Mouse (Mus musculus) WW6 (cell line): ENCODE measurements around the gene Olfr818.
"Not testable (repeated sequence)": the region's sequence is repeated elsewhere in the genome, so short reads cannot be mapped to it uniquely, and the experiment has no call there.

Experiments
- DNase-seq: peaks from one replicate; pipeline ENCODE4 v3.0.0-alpha.2; 2013; ENCODE audit warnings: low read depth, low spot score

Olfr818 gene

GRCm38 (mm10) chr10:129949000-129949399, at the start of gene Olfr818:
Gene Olfr818, minus strand, starts transcription at chr10:129949100.
- no peak for DNase-seq

- not testable (repeated sequence) for DNase-seq
These were observed 36.1 kb upstream of the Olfr818 start, which contains the start of gene Gm10310 for GRCm38 (mm10) chr10:129984962-129985361. Gene Gm10310, minus strand, starts transcription at chr10:129985062.

- not testable (repeated sequence) for DNase-seq
These were observed 33.0 kb upstream of the Olfr818 start for GRCm38 (mm10) chr10:129981867-129982266.

- DNase-seq, result not testable (repeated sequence)
These were observed 27.1 kb upstream of the Olfr818 start, which contains the start of gene Olfr247 for GRCm38 (mm10) chr10:129976040-129976439. Gene Olfr247, minus strand, starts transcription at chr10:129976140.

GRCm38 (mm10) chr10:129972994-129973393, 24.1 kb upstream of the Olfr818 start:
- not testable (repeated sequence) for DNase-seq

GRCm38 (mm10) chr10:129967166-129967565, 18.3 kb upstream of the Olfr818 start, which contains the start of gene Olfr819:
Gene Olfr819, minus strand, starts transcription at chr10:129967266.
- not testable (repeated sequence) for DNase-seq

GRCm38 (mm10) chr10:129966232-129966631, 17.3 kb upstream of the Olfr818 start:
- DNase-seq, result not testable (repeated sequence)

- no peak for DNase-seq
These were observed 33.4 kb downstream of the Olfr818 start, which contains the start of gene Olfr816 for GRCm38 (mm10) chr10:129915497-129915896. Gene Olfr816, minus strand, starts transcription at chr10:129915597.

GRCm38 (mm10) chr10:129905767-129906166, 43.1 kb downstream of the Olfr818 start, which contains the start of gene Olfr815:
Gene Olfr815, minus strand, starts transcription at chr10:129905867.
- not testable (repeated sequence) for DNase-seq
